Mouse (Mus musculus): ENCODE results near the gene Thop1. TPM values are rescaled to one million over a fixed set of nuclear protein-coding genes. Genes with fewer than 3 reads are reported as not detected.
"Not testable (repeated sequence)": the region's sequence is repeated elsewhere in the genome, so short reads cannot be mapped to it uniquely, and the experiment has no call there.

Thop1 gene
- polyA plus RNA-seq, 2 experiments from 2014 or later = 2.8 to 4.5 TPM

DNA sequence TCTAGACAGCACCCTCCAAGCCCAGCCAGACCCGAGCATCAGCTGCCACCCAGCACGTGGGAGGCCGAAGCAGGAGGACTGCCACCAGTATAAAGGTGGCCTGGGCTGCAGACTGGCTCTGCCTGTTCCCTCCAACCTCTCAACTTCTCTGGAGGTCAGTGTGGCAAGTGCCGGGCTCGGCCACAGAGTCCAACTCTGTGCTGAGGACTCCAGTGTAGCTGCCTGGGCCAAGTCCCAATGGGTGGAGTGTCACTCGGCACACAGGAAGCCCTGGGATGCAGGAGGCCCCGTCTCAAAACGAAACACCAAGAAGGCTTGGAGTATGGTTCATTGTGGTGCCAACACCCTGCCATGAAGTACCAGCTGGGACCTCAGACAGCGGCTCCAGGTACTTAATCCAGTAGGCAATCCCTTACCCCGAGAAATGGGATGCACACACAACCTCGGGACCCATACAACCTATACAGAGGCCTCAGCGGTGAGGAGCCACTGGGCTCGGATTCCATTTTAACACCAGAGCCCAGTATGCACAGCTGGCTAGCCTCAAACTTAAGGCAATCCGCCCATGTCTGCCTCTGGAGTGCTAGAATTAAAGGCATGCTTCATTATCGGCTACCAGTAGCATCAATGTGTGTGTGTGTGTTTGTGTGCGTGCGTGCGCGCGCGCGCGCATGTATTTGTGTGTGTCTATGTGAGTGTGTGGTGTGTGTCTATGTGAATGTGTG lies 12.3 kb upstream of the Thop1 start:
- no peak for ATAC-seq

DNA sequence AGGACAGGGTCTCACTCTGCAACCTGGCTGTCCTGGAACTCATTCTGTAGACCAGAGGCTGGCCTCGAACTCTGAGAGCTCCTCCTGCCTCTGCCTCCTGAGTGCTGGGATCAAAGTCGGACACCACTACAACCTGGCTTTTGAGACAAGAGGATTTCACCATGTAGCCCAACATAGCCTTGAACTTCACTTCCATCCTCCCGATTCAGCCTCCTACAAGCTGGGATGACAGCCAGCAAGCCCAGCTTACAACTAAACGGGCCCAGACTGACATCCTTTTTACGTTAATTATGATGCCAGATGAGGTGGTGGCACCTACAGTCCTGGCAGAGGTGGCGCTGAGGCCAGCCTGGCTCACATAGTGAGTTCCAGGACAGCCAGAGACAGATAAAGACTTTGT lies 10.9 kb upstream of the Thop1 start:
- ATAC-seq = no peak

DNA sequence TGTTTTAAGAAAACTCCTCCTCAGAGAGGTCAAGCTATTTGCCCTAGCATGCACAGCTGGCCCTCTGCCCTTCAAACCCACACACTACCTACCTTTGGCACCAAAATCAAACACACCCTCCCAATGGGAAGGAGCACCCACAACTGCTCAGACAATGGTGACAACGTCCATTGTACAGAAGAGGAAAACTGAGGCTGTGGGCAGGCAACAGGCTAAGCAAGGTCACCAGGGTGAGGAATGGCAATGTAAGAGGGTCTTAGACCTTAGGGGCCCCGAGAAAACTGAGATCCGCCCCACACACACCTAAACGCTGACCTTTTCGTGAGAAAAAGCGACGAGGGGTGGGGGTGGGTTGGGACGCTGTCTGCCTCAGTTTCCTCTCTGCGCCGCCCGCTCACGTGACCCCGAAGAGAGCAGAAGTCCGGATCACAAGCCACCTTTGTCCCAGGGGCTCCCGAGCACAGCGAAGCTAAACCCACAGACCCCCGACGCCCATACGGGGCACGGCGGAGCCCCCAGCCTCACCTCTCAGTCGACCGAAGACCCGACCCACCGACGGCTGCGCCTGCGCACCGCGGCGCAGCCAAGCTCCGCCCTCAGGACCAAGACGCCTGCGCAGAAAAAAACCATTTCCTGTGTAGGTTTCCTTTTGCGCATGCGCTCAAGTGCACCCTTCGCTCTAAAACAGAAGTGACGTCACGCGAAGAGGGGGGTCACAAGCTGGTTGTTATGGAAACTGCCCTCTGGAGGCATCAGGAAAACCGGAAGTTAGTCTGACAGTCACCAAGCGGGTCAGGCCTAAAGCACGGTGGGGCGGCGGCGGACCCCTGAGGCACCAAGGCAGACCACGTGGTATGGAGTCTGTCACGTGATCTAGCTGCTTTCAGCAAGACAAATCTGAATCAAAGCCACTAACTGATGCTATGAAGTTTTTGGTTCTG lies 10.0 kb upstream of the Thop1 start, which contains the start of gene Sgta:
Gene Sgta, minus strand, starts transcription at position 579 of the 941 bp plus-strand sequence.
- peak; percentile 86 for ATAC-seq

DNA sequence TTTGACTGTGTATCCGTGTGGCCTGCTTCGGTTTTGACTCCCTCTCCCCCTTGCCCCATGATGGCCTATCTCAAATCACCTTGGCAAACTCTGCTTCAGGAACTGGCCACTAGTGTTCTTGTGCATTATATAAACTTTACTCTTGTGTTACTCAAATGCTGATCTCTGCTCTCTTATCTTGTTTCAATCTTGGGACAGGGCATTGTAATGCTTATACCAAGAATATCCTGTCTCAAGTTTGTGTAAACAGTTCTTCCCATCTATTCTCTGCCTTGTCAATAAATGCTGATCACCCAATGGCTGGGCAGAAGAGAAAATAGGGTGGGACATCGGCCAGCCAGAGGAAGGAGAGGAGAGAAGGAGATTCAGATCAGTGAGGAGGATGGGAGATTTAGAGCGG lies 7.1 kb upstream of the Thop1 start:
- ATAC-seq = no peak

DNA sequence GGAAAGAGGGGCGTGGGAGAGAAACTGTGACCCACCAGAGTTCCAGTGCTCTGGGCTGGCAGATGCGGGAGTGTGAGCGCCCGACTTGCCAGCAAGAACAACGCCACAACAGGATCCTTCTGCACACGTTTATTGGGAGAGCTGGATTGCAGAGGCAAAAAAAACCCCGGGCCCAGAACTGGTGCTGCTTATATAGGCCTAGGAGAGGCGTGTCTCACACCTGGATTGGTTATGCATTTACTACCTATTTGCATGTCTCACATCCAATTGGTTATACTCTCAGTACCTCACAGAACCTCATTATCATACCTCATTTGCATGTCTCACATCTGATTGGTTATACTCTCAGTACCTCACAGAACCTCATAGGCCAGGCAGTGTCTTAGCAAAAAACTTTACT lies 5.3 kb upstream of the Thop1 start:
- not testable (repeated sequence) for ATAC-seq

DNA sequence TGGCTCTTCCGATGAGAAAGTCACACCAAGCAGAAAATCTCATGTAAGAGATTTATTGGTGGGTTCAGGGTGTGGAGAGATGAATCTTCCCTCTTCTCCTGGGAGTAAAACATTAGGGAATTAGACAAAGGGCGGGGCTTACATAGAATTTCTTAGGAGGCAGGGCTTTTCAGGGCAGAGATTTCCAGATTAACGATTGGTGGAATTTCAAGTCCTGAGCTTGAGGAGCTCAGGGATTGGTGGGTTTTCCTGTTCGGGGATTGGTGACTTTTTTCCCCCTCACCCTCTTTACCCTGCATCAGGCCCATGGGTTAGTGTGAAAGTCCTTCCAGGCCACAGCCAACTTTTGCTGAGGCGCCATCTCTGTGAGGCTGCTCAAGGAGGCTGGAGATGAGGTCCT lies 1.1 kb upstream of the Thop1 start:
- no peak for ATAC-seq

DNA sequence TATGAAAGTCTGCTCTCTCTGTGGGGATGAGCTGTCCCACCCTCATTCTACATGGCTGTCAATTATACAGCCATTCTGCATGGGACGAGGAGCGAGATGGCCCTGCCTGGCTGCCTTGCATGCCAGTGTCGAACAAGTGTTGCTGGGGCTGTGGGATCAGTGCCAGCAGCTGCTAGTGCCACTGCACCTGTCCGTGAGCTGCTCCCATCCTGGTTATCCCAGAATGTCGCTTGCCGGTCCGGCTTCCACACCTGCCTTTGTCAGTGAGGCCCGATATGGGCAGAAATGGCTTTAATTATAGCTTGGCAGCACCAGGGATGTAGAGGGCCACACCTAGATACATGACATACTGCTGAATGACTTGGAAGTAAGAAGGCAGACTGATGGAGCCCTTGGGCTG lies 2.5 kb downstream of the Thop1 start:
- ATAC-seq = no peak

DNA sequence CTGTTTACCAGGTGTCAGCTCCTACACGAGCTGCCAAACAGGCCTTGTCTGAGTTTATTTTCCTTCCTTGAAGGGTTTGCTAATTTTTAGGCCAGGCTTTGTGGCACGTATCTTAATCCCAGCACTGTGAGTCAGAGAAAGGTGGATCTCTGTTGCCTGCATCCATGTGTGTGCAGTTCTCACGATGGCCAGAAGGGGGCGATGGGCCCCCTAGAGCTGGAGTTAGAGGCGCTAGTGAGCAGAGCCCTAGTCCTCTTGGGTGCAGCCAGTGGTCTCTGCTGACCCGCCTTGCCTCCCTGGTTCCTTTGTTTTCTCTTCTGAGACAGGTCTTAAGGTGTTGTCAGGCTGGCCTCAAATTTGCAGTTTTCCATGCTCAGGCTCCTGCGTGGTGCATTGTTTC lies 3.6 kb downstream of the Thop1 start:
- no peak for ATAC-seq

DNA sequence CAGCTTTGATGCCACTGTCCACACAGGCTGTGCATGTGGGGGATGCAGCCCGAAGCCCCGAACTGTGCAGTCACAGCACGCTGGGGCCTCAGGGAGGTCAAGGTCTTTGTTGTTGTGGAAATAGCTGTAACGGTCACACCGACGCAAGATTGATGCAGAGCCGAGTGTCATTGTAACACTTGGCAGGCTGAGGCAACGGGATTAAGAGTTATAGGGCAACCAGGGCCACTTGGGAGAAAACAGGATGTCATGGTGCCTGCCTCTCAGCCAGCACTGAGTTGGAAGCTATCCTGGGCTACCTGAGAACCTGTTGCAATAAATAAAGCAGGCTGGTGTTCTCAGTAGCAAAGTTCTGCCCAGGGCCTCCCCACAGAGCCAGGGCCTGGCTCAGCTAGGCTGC lies 5.9 kb downstream of the Thop1 start:
- no peak for ATAC-seq

DNA sequence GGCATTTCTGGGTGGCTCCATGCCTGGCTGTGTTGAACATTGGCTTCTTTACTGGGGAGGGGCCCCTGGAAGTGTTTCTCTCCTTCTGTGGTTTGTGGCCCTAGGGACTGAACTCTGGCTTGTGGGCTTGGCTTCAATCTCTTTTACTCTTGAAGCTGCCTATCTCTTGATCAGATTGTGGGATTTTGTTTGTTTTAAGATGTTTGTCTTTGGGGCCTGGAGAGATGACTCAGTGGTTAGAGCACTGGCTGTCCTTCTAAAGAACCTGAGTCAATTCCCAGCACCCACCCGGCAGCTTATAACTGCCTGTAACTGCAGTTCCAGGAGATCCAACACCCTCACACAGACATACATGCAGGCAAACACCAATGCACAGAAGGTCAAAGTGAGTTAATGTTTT lies 6.5 kb downstream of the Thop1 start:
- no peak for ATAC-seq

DNA sequence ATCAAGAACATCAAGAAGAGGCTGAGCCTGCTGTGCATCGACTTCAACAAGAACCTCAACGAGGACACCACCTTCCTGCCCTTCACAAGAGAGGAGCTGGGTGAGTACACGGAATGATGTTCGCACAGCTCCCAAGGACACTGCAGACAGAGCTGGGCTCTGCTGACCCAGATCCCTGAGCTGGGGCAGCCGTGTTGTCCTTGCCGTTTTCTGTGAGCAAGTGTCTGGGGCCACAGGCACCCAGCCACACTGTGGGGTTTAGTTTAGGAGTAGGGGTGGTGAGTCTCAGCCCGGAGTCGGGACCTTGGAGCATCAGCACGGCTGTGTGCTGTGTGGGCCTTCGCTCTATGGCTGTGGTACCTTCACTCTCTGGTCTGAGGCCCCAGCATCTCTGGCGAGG lies 8.1 kb downstream of the Thop1 start:
- ATAC-seq = no peak

DNA sequence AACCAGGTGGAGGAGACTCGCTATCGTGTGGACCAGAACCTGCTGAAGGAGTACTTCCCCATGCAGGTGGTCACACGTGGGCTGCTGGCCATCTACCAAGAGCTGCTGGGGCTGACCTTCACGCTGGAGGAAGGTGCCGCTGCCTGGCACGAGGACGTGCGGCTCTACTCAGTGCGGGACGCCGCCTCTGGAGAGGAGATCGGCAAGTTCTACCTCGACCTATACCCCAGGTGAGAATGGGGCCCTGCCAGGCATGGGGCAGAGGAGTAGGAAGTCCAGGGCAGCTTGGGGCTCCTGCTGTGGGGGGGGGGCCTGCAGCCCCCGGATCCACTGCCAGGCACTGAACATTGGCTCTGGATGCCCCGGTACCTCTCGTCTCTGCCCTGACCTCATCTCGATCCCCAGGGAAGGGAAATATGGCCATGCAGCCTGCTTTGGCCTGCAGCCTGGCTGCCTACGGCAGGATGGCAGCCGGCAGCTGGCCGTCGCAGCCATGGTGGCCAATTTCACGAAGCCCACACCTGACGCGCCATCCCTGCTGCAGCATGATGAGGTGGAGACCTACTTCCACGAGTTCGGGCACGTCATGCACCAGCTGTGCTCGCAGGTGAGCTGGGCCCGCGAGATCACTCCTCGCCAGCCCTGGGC lies 10.3 kb downstream of the Thop1 start:
- no peak for ATAC-seq

DNA sequence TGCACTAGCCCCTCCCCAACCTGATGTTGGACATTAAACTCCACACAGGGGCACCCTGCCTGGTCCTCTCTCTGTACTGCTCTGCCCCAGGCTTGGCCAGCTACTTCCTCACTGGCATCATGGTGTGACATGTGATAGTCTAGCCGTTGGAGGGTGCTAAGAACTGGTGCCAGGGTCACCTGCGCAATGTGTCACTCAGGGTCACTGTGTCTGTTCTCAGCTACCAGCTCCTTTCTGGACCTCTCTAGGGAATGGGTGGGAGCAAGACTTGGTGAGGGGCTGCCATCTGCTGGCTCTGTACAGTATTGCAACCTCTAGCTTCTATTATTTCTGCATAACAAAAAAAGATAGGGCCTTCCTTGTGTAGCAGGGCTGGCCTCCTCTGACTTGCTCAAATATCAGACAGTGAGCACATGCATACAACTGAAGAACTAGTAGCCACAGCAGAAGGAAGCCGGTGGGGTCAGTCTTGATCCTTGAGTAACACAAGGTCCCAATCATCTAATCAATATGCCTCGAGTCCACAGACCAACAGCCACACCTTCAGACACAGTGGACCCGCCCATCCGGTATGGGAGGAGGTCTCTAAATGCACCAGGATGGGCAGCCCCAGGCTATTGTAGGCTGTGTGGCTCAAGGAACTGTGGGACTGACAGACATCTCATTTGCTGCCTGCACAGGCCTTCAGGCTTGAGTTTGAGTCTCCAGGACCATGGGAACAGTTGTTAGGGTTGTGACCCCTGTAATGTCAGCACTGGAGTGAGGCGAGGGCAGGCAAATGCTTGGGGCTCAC lies 12.5 kb downstream of the Thop1 start:
- ATAC-seq = peak; percentile 71

DNA sequence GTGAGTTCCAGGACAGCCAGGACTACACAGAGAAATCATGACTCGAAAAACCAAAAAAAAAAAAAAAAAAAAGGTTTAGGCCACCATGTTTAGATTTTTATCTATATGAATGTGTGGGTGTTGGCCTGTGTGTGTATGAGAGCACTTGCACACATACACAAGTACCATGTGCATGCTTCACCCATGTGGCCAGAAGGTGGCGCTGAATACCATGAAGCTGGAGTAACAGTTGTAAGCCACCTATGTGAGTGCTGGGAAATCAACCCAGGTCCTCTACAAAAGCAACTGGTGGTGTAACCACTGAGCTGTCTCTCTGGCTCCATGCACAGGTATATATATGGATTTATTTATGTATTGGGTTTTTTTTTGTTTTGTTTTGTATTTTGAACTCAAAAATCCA lies 17.2 kb downstream of the Thop1 start:
- ATAC-seq = no peak

DNA sequence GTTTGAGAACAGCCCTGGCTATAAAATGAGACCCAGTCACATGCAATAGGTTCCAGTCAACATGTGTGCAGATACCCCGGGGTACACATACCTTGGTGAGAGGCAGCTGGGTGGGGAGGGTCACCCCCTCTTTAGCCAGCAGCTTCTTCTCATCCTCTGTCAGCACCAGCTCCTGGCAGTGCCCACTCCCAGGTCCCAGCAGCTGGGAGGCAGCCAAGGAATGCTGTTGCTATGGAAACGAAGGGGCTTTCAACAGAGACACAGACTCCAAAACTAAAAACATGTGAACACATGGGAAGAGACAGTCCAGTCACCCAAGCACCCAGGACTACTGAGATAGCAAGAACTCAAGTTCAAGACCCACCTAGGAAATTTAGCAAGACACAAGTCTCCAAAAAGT lies 19.4 kb downstream of the Thop1 start:
- no peak for ATAC-seq

DNA sequence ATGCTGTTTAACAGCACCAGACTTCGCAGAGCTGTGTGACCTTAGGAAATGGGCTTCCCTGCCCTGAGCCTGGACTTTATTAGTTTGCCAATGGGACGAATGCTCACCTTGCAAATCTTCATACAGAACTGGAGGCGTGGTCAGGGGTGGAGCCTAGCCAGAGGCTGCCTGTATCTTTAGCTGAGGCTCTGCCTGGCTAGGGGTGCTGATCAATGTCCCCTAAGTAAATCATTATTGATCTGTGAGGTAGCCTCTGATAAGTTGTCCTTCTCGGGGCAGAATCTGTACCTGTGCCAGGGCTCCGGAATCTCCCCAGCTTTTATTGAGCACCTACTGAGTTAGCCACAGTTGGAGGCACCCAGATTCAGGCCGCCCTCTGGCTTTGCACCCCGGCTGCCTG lies 20.8 kb downstream of the Thop1 start:
- ATAC-seq = no peak

DNA sequence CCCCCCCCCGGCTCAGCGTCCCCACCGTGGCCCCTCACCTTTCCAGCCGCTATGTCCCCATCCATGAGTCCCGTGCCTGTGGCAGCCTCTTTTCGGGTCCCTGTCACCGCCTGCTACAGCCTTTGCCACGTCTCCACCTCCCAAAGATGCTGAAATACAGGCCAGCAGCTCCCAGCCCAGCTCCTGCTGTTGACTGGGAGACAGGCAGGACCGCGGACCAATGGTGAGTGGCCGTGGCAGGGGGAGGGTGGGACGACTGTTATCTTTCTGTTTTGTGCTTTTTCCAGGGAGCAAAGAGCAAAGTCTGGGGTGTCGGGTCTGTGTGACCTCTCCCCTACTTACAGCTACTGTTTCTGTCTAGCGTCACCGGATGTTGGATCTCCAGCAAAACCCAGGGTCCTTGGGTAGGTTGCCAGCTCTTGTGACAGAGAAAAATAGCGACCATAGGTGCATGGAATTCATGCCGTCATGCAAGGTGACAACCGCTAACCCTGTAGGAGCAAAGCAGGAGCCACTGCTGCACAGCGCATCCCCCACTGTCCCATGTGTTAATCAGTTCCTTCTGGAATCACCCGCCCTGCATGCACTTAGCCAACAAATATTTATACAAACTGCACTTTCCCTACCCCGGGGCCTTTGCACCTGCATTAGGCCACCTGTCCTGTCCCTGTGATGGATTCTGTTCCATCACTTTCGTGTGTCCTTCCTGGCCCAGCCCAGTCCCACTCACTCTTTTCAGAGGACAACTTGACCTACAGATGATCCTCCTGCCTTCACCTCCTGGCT lies 22.8 kb downstream of the Thop1 start:
- no peak for ATAC-seq

DNA sequence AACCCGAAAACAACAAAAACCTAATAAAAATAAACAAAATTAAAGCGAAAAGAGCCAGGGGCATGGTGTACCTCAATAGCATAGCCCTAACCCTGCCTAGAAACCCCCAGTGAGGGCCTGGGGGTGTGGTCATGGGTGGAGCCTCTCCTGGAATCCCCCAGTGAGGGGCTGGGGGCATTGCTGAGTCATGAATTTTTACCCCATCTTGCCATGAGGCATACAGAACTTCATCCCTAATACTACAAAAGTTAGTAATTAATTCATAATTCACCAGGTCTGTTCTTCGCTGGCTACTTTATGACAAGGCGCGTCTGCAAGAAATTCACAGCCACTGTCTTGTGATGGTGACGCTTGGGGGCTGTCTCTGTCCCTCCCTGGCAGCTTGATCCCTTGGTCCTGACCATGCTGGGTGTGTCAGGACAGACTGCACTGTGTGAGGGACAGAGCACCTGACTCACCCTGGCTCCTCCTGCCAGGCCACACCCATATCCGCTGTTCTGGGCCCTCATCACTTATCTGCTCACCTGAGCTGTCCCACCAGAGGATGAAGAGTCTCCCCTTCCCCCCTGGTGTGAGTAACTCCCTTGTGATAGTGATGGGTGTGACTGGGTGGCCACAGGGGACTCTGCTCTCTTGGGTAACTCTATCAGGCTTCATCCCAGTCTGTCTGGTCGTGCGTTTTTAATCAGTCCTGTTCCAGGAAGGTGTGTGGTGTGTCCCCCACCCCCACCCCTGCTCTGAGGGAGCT lies 25.3 kb downstream of the Thop1 start:
- no peak for ATAC-seq

DNA sequence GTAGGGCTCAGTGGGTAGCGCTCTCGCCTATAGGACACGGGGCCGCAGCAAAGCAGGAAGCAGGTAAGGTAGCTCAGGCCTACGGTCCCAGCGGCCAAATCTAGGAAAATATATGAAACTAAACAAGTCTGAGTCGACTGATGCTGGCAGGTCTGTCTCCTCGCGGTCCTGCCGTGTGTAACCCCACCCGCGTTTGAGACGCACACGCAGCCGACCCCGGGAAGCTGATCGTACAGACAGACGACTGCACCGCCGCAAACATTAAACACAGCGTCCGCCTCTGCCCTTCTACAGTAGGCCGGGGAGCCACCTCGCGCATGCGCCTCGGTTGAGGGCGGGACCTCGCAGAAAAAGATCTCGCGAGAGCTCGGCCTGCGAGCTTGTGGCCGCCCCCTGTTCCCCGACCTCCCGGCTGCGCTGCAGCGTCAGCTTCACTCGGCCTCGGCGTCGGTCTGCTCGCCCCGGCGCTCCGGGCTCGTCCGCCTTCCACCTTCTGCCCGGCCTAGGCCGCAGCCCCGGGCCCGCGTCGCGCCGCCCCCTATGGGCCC lies 35.8 kb downstream of the Thop1 start, which contains the start of gene Map2k2:
Gene Map2k2, plus strand, starts transcription at position 351 of the 548 bp plus-strand sequence.
- peak; percentile 87 for ATAC-seq

DNA sequence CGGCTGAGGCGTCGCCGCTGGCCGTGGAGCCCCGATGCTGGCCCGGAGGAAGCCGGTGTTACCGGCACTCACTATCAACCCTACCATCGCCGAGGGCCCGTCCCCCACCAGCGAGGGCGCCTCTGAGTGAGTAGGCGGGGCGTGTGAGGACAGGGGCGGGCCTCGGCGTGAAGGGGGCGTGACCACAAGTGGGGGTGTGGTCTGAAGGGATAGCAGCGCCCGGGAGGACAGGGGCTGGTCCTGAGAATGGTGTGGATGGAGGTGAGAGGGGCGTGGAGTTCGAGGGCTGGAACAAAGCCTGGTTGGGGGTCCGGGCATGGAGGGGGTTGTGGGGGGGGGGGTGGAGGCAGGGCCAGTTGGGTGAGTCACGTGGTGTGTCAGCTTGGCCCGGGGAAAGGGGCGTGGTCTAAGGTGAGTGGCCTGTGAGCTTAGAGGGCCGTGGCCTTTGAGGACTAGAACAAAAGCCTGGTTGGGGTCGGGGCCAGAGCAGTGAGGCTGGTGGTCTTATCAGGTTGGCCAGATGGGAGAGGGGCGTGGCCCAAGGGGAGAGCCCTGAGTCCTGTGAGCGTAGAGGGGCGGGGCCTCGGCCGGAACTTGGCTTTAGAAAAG lies 36.4 kb downstream of the Thop1 start:
- peak; percentile 71 for ATAC-seq

Measured in activated CD4-positive, CD25-positive, alpha-beta regulatory T cell, adult 4 months (primary cell).